Mouse (Mus musculus) heart, embryonic 16.5 days (tissue): ENCODE results near the gene Lyst. TPM values are rescaled to one million over a fixed set of nuclear protein-coding genes. Genes with fewer than 3 reads are reported as not detected.
"Not testable (repeated sequence)": the region's sequence is repeated elsewhere in the genome, so short reads cannot be mapped to it uniquely, and the experiment has no call there.

ENCODE experiments used
- ATAC-seq: fragments of 200-750 bp; cut with Nextera tagmentation; replicated peaks from 2 replicates; pipeline ENCODE4 v1.8.0; 2017; ENCODE audit warnings: moderate number of reproducible peaks; ENCODE audit not compliant: insufficient read depth, low FRiP score; ENCODE audit errors: extremely low read depth
- H3K27ac ChIP-seq: fragments of 300-500 bp; sonication (generic); 2 replicates; pipeline ENCODE4 v1.5.1; 2014; ENCODE audit warnings: mild to moderate bottlenecking, low read length, control low read depth, moderate library complexity
- H3K27me3 ChIP-seq: fragments of 300-500 bp; sonication (generic); 2 replicates; pipeline ENCODE4 v1.6.1; 2014; ENCODE audit warnings: low read length, mixed read lengths; ENCODE audit not compliant: control insufficient read depth, insufficient read depth
- H3K36me3 ChIP-seq: fragments of 300-500 bp; sonication (generic); 2 replicates; pipeline ENCODE4 v1.6.1; 2014; ENCODE audit not compliant: control insufficient read depth, insufficient read depth
- H3K4me1 ChIP-seq: fragments of 300-500 bp; sonication (generic); 2 replicates; pipeline ENCODE4 v1.6.1; 2014; ENCODE audit warnings: low read length, mixed read lengths; ENCODE audit not compliant: control insufficient read depth, insufficient read depth
- H3K4me2 ChIP-seq: fragments of 300-500 bp; sonication (generic); 2 replicates; pipeline ENCODE4 v1.6.1; 2014; ENCODE audit warnings: low read depth, mild to moderate bottlenecking, control low read depth, low read length
- H3K4me3 ChIP-seq: fragments of 300-500 bp; sonication (generic); 2 replicates; pipeline ENCODE4 v1.5.1; 2014; ENCODE audit warnings: mild to moderate bottlenecking, control low read depth, low read length
- H3K9ac ChIP-seq: fragments of 300-500 bp; sonication (generic); 2 replicates; pipeline ENCODE4 v1.6.1; 2014; ENCODE audit warnings: low read length, control low read depth
- H3K9me3 ChIP-seq: fragments of 300-500 bp; sonication (generic); replicated peaks from 2 replicates; pipeline ENCODE4 v1.6.1; 2016; ENCODE audit warnings: low read length; ENCODE audit not compliant: control insufficient read depth
- WGBS: fragments of 180-500 bp; shearing (Covaris S2); extraction: QIAGEN DNeasy Blood & Tissue Kit; methylation state at CpG from one replicate; pipeline ENCODE4 v1.1.7; 2014; 5-methylcytosine and 5-hydroxymethylcytosine counted together
- polyA plus RNA-seq: library from polyadenylated mRNA; unstranded; fragments of >200 nt; fragmentation: Nextera tagmentation; extraction: Ambion mirVana; gene quantifications from 2 replicates; pipeline ENCODE4 v1.2.1, GENCODE M21; 2015

Lyst gene
- polyA plus RNA-seq, 1 experiment from 2014 or later, result 3.2 TPM

GRCm38 (mm10) chr13:13677871-13678270 is 87.7 kb downstream of the Lyst start:
- 75% methylated on average over 8 of the region's 8 CpGs for WGBS
- H3K4me1 ChIP-seq, result no peaks in the 10 kb centered on the region
- no peak overlapping the region for H3K4me2 ChIP-seq
- H3K4me3 ChIP-seq, result no peak overlapping the region
- ATAC-seq, result no peak
- peaks cover 13% of the 10 kb centered on the region for H3K36me3 ChIP-seq
- no peaks in the 10 kb centered on the region for H3K27me3 ChIP-seq
- no peak overlapping the region for H3K27ac ChIP-seq
- H3K9ac ChIP-seq, result no peak overlapping the region
- H3K9me3 ChIP-seq, result no peaks in the 10 kb centered on the region

GRCm38 (mm10) chr13:13681642-13682041 is 91.4 kb downstream of the Lyst start:
- no peaks in the 10 kb centered on the region for H3K27me3 ChIP-seq
- no peaks in the 10 kb centered on the region for H3K4me1 ChIP-seq
- peaks cover 15% of the 10 kb centered on the region for H3K36me3 ChIP-seq
- WGBS, result 40% methylated on average over 6 of the region's 6 CpGs
- H3K9ac ChIP-seq, result no peak overlapping the region
- no peaks in the 10 kb centered on the region for H3K9me3 ChIP-seq
- ATAC-seq, result no peak
- H3K4me2 ChIP-seq, result no peak overlapping the region
- H3K27ac ChIP-seq, result no peak overlapping the region
- H3K4me3 ChIP-seq, result no peak overlapping the region

GRCm38 (mm10) chr13:13703476-13703875 is 113.3 kb downstream of the Lyst start:
- no peak for ATAC-seq
- WGBS, result 76% methylated on average over 5 of the region's 5 CpGs
- Histone ChIP-seq H3K9ac (no peak overlapping the region), H3K4me1 (no peaks in the 10 kb centered on the region), H3K4me2 (no peak overlapping the region), H3K4me3 (no peak overlapping the region), H3K27me3 (no peaks in the 10 kb centered on the region), H3K9me3 (no peaks in the 10 kb centered on the region), H3K36me3 (peaks cover 4% of the 10 kb centered on the region; the same call in 1 of the 2 replicates), H3K27ac (no peak overlapping the region)

- ATAC-seq, H3K27me3 ChIP-seq, H3K4me2 ChIP-seq, H3K9me3 ChIP-seq, H3K4me1 ChIP-seq, H3K27ac ChIP-seq, H3K4me3 ChIP-seq, H3K9ac ChIP-seq, H3K36me3 ChIP-seq: not testable (repeated sequence)
- WGBS, result 88% methylated on average over 17 of the region's 17 CpGs
Observed at GRCm38 (mm10) chr13:13721435-13721834, 131.2 kb downstream of the Lyst start.

- Histone ChIP-seq H3K9ac (no peak overlapping the region), H3K4me2 (no peak overlapping the region), H3K27me3 (no peaks in the 10 kb centered on the region), H3K4me1 (peaks cover 6% of the 10 kb centered on the region; the same call in 1 of the 2 replicates), H3K27ac (no peak overlapping the region), H3K9me3 (no peaks in the 10 kb centered on the region), H3K36me3 (peaks cover 4% of the 10 kb centered on the region), H3K4me3 (no peak overlapping the region)
- no peak; the same call in 1 of the 2 replicates for ATAC-seq
- WGBS, result 29% methylated on average over 3 of the region's 3 CpGs
Observed at GRCm38 (mm10) chr13:13723293-13723692, 133.1 kb downstream of the Lyst start.

GRCm38 (mm10) chr13:13723786-13724185 is 133.6 kb downstream of the Lyst start:
- Histone ChIP-seq H3K4me1 (peaks cover 6% of the 10 kb centered on the region; the same call in 1 of the 2 replicates), H3K36me3 (peaks cover 4% of the 10 kb centered on the region), H3K4me2 (no peak overlapping the region), H3K27me3 (no peaks in the 10 kb centered on the region), H3K4me3 (no peak overlapping the region), H3K27ac (no peak overlapping the region), H3K9ac (no peak overlapping the region), H3K9me3 (no peaks in the 10 kb centered on the region)
- ATAC-seq, result no peak

- Histone ChIP-seq H3K4me3 (no peak overlapping the region), H3K4me1 (no peaks in the 10 kb centered on the region), H3K9ac (no peak overlapping the region), H3K36me3 (peaks cover 8% of the 10 kb centered on the region; the same call in 1 of the 2 replicates), H3K9me3 (no peaks in the 10 kb centered on the region), H3K27me3 (no peaks in the 10 kb centered on the region), H3K4me2 (no peak overlapping the region), H3K27ac (no peak overlapping the region)
- WGBS, result 94% methylated on average over 4 of the region's 4 CpGs
- ATAC-seq, result no peak
Observed at GRCm38 (mm10) chr13:13739232-13739631, 149.0 kb downstream of the Lyst start.

- WGBS, result 72% methylated on average over 3 of the region's 3 CpGs
- H3K36me3 ChIP-seq, result peaks cover 22% of the 10 kb centered on the region; the same call in 1 of the 2 replicates
- H3K27me3 ChIP-seq, result no peaks in the 10 kb centered on the region
- H3K9ac ChIP-seq, result no peak overlapping the region
- ATAC-seq, result no peak
- H3K4me1 ChIP-seq, result no peaks in the 10 kb centered on the region
- H3K9me3 ChIP-seq, result no peaks in the 10 kb centered on the region
- H3K4me3 ChIP-seq, result no peak overlapping the region
- no peak overlapping the region for H3K4me2 ChIP-seq
- no peak overlapping the region for H3K27ac ChIP-seq
Observed at GRCm38 (mm10) chr13:13745911-13746310, 155.7 kb downstream of the Lyst start.

- Histone ChIP-seq H3K4me3 (no peak overlapping the region), H3K36me3 (peaks cover 13% of the 10 kb centered on the region), H3K27ac (no peak overlapping the region), H3K4me1 (0 out of 2 replicates have a peak, but pooled peaks cover 2% of the 10 kb centered on the region), H3K9ac (no peak overlapping the region), H3K27me3 (no peaks in the 10 kb centered on the region), H3K9me3 (no peaks in the 10 kb centered on the region), H3K4me2 (no peak overlapping the region)
- ATAC-seq, result peak; percentile 89
Observed at GRCm38 (mm10) chr13:13775778-13776494, 185.7 kb downstream of the Lyst start.
